Mouse (Mus musculus) lung, postnatal 4 days (tissue): ENCODE results near the gene Tcp10c.
A peak's percentile ranks its signal among the peaks of the same experiment; 100 is the strongest.
"Not testable (repeated sequence)": the region's sequence is repeated elsewhere in the genome, so short reads cannot be mapped to it uniquely, and the experiment has no call there.

Experiments used
- DNase-seq, 2 experiments: peaks; one replicate each; pipeline ENCODE4 v3.0.0; 2021

Gene Tcp10c

DNA sequence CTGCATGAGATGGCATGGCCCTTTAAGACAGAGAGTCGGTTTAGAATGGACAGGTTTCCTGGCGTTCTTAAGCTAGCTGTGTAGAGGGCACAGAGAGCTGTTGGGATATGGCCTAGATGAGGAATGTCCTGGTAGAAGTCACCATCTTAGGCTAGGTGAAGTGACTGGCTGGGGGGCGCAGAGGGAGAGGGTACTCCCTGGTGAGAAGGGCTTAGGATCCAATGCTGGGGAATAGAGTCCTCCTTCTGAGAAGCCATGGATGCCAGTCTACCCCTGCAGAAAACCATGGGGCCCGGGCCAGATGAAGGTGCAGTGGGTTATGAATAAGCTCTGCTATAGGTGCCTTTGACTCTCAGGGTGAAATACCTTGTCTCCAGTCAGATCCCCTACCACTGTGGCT, at the start of gene Tcp10c:
Gene Tcp10c, plus strand, starts transcription at position 52 of the 400 bp plus-strand sequence.
- not testable (repeated sequence) for DNase-seq

DNA sequence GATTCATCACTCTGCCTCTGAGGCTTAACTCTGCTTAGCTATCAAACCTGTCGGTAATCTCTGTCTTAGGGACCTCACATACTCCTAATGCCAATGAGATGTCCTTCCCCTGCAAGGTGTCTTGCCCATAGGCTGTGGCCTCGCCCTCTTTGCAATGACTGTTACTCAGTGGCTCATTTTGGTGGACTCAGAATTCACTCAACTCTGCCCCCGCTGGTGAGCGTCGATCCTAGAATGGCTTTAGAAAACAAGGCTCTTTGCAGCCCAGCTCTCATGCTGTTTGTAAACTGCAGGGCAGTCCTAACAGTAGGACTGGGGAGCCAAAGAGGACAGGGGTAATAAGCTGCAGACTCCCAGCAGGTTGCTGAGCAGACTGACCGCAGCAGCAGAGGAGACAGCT, 46.5 kb upstream of the Tcp10c start:
- DNase-seq, result peak in 1 of 2 experiments; percentile 19

DNA sequence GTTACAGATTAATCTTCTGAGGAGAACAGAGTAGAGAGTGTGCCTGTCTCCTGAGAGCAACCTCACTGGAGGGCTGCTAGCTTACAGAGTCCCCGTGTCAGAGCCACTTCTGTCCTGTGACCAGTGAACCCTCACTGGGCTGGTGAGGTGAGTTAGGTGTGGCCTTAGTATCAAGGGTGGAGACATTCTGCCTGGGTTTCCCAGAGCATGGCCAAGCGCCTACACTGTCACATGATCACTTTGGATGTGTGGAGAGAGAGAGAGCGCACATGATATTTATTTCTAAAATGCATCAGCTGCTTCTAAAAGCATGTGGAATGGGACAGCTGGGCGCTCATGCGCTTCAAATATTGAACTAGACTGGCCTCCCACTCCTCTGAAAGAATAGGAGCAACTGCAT, 46.0 kb upstream of the Tcp10c start:
- not testable (repeated sequence) for DNase-seq

DNA sequence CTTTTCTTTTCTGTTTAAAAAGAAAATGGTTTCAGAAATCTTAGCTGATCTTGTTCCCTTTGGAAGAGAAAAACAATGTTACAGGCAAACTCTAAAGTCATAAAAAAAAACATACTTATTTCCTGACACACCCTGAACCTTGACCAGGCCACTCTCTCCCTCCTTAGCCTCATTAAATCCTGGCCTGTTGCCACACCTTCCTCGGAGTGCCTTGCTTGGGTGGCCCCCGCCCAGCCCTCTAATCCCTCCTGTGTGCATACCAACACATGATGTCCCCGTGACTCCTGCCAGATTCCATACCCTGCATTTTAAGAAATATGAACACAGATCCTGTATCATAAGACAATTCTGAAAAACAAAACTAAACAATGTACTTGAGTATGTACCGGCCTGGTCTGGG, 45.6 kb upstream of the Tcp10c start:
- not testable (repeated sequence) for DNase-seq

DNA sequence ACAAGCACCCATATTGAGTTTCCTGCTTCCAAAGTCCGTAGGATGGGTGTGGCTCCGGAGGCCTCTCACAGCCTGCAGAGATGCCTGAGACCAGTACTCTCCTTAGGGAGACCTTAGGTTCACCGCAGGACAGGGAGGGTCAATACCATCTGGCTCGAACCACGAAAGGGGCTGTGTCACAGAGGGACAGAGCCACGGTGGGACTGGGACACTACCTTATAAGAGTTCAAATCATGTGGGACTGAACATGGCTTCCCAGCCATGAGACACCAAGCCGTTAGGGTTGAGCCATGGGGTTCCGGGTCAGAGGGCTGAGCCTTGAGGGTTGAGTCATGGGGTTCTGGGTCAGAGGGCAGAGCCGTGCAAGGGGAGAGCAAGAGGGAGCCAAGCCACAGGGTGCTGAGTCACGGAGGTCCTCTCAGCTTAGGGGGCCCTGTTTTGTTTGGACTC, 45.2 kb upstream of the Tcp10c start:
- DNase-seq, result peak in 1 of 2 experiments; percentile 42

DNA sequence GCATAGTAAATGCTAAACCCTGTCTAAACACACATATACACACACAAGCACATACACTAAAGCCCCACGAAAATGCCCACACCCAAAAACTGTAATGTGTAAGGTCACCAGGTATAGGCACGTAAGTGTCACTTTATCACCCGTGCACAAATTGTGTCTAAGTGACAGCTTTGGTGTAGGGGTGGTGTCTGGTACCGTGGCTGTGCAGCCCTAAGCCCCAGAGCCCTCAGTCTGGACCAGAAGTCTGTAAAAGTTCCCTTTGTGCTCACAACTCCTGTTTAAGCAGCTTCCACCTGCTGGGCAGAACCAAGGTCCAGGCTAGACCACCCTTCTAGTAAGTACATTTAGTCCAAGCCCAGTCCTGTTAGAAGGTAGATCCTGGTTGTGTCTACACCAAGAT, 24.4 kb upstream of the Tcp10c start:
- DNase-seq, result not testable (repeated sequence)

DNA sequence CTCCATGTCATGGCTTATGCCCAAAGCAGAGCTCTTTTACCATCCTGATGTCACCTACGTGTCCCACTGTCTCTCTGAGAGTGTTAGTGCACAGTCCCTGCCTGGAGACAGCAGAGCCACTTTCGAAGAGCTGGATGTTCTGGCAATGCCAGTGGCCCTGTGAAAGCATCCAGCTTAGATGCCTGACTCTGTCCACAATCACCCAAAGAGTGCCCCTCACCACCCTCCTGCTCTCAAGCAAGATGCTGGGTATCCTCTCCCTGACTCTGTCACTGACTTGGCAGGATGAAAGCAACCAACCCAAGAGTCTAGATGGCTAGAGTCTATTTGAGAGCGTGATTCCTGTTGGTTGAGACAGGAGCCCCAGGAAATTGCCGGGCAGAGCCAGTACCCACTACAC, 23.2 kb upstream of the Tcp10c start:
- not testable (repeated sequence) for DNase-seq

DNA sequence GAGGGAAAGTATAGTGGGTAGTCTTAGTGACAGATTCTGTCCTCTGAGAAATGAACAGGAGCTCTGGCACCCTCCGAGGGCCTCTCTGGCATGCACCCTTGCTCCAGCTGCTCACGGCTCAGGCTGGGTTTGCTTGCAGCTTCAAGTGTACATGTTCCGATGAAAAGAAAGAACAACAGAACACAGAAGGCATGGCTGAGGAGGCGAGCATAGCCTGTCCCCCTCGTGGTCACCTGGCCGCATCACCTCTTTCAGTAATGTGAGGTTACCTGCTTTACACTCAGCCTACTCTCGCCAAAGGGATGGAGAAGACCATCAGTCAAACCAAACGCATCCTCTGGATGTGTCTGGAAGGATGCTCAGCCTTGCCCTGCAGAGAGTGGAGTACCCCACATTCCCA, 21.9 kb upstream of the Tcp10c start:
- DNase-seq, result not testable (repeated sequence)

DNA sequence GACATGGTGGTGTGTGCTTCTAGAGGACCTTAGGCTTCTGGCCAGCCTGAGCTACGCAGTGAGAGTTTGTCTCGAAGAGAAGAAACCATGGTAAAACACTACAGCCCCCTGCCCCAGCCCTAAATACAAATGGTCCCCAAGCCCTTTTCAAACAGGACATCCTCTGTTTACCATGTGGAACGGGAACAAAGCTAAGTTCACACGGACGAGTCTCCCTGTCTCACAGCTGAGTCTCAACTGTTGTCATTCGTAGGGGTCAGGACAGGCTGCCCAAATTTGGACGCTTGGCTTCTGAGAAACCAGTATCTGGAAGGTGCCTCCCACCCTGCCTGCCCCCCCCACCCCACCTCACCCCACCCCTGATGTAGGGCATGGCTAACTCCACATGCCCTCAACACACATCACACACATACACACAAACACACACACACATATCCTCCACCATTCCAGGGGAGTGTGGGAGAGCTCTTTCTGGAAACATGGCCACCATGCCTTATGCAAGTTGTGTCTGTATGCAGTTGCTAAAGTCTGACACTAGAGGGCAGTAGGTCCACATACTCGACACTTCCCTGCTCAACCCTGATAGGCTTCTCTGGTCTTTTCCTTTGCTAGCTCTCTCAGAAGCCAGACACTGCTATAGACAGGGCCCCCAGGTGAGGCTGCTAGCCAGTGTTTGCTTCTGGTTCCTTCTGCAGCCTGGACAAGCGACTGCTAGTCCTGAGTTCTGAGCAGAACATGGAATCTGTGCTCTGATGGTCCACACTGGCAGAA, 17.2 kb upstream of the Tcp10c start:
- DNase-seq, result peak in 1 of 2 experiments; percentile 43

DNA sequence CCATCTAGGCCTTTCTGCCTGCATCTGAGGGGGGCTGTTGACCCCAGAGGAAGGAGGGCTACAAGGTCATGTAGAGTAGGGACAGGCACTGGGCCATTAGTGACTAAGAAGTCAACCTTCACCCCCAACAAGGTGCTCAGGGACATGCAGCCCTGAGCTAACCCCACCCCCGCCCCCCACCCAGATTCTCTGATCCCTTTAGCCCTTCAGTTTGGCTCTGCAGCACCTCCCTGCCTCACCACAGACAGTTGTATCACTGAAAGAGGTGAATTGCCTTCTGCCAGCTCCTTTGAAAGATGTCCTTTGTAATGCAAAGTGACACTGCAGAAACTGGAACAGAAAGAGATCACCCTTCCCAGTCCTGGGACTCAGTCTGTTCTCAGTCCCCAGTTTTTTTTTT, 16.4 kb upstream of the Tcp10c start:
- not testable (repeated sequence) for DNase-seq

DNA sequence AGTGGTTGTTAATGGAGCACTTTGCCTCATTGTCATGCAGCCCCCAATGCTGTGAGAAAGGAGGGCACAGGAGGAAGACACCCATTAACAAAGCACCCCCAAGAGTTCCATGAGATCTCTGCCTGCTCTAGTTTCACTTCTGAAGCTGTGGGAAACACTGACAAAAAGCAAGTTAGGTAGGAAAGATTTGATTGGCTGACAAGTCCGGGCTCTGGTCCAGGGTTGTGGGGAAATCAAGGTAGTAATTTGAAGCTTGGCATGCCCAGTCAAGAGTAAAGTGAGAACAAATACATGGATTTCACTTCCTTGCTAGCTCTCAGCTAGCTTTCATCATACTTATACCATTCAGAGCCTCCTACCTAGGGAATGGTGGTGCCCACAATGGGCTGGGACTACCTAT, 14.3 kb upstream of the Tcp10c start:
- DNase-seq, result not testable (repeated sequence)

DNA sequence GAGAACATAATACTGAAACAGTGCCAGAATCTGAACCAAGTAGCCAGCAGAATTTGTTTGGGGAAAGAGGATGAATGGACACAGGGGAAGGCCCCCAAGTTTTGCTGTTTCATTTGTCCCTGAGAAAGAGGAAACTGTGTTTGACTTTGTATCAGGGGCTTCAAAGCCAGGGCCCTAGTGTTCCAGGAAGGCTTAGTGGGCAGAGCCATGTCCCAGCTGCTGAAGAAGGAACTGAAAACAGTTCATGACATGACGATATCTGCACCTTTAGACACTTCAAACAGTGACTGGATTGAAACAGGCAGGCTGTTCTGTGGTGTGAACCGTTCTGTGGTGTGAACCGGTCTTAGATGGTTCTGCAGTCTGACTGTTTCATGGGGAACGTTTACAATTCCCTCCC, 8.4 kb upstream of the Tcp10c start:
- DNase-seq, result not testable (repeated sequence)

DNA sequence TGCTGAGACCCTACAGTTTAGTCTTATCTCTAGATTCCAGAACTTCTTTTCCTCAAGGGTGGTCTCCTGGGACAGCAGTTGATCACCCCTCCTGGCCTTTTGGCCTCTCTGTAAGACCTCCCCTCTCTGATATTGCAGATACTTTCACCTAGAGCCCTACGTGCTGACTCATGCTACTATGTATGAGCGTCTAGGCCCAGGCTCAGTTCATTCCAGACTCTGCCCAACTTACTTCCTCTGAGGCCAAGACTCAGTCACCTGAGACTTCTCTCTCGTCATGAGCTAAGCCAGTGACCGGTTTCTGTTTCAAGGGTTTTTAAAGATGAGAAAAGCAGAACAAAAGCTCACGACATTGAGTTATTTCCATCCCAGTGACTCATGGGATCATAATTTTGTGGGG, 4.8 kb upstream of the Tcp10c start:
- DNase-seq, result not testable (repeated sequence)

DNA sequence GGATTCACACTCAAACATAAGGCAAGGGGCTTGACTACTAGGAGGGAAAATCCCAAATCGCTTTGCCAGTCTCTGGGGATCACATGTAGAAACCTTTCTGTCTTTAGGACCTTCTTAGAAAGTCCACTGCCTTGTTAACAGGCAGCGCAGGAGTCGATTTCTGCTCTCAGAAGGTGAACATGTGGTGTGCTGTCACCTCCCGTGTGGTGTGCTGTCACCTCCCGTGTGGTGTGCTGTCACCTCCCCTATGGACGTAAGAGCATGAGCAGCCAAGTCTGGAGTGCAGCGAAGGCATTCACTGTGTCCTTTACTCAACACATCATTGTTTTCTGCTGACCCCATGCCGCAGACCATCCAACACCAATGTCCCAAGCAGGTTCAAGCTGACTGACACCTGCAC, 1.1 kb upstream of the Tcp10c start:
- not testable (repeated sequence) for DNase-seq

DNA sequence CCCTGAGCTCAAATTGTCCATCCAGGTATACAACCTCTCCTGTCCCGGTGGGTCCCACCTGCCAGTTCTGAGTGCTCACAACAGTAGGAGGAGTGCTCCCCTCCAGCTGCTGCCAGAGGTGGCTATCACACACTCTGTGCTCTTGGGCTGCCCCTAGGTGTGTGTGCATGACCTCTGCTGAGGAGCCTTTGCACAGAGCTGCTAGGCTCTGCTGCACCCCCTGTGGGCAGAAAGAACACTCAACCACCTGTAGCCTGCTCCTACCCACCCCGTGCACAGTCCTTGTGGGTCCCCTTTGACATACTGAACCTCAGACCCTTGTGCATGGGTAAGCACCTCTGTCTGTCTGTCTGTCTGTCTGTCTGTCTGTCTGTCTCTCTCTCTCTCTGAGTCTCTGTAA, 8.1 kb downstream of the Tcp10c start:
- DNase-seq, result not testable (repeated sequence)

DNA sequence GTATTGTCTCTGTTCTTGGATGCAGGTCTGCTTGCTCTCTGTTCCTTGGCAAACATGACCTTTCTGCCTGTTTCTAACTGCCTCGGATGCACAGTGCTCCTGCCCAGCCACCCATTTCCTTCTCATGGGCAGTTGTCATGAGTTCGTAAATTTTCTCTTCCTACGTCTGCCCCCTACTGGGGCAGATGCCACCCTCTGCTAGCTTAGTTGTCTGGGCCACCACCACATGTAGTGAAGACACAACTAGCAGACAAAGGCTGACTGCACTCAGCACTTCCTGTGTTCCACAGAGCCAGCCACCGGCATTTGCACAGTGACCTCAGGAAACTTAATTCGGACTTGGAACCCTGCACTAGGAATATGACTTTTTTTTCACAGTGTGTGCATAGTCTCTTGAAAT, 9.4 kb downstream of the Tcp10c start:
- DNase-seq, result not testable (repeated sequence)

DNA sequence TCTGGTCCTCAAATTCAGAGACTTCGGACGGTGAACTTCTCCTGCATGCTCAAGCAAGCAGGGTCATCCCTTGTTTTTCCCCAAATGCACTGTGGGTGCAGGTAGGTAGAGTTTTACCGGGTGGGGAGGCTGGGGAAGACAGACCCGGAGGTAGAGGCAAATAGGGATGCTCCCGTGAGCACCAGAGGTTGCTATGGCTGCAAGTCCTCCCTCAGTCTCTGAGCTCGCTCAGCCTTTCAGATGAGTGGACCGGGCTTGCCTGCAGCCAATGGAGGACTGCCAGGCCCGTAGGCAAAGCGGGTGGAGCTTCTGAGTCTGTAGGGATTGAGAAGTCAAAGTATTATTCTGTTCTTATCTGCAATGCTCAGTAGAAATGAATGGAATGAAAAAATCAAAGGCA, 9.8 kb downstream of the Tcp10c start:
- DNase-seq, result not testable (repeated sequence)

DNA sequence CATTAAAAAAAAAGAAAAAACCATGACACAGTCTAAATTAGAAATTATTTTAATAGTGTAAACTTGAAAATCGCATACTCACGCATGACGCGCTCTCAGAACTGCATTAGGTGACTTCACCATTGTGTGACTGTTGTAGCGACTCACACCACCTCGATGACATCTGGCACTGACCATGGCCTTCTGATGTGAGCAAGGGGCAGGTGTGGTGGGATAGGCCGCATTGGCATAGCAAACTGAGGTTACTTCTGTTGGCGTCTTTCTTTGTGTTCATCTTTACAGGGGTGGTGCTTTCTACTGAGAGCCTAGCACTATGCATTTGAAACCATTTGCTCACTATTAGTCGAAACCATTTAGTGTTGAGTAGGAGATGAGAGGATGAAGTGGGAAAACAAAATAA, 12.8 kb downstream of the Tcp10c start:
- not testable (repeated sequence) for DNase-seq

DNA sequence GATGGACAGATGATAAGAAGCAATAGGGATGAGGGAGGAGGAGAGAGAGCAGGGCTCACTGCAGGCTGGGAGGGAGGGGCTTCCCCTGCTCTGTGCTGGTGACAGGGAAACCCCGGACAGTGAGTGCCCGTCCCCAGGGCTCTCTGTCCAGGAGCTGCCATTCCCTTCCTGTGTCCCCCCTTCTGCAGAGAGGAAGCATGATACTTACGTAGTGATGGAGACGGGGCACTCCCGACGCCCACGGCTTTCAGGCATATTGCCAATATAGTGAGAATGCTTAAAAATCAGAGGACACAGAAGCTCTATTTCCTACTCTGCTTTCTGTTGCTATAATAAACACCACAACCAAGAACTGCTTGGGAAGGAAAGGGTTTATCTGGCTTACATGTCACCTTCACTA, 14.3 kb downstream of the Tcp10c start:
- not testable (repeated sequence) for DNase-seq

DNA sequence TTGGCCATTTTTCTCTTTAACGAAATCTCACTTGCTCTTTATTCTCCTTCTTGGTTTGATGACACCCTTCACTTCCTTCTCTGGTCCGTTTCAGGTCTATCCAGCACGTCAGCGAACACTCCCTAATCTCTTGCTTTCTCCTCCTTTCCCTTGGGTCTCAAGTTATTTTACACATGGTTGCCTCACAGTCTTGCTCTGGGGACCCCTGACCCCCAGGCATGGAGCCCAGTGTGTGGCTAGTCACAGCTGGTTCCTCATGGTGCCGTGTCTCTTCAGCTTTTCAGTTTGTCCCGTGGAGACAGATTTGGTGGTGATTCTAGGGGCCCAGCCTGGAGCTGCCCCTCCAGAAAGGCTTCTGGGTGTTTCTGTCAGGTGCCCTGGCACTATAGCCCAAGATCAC, 16.4 kb downstream of the Tcp10c start:
- DNase-seq, result peak; percentile 16 to 62

DNA sequence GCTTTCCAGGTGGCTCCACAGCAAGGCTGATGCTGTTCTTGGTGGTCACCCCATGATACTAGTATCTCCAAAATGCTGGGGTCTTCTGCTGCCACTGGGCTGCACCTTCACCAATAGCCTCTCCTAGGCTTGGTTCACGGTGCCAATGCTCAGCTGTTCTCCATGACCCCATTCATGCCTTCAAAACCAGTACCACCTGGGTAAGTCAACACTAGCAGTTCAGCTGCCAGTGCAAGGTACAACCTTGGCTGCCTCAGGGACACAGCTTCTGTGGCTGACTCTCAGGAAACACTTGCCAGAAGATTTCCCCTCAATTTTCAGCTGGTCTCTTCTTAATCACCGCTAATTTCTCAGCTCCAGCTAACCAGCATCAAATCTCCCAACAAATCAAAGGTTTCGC, 24.0 kb downstream of the Tcp10c start:
- DNase-seq, result not testable (repeated sequence)

DNA sequence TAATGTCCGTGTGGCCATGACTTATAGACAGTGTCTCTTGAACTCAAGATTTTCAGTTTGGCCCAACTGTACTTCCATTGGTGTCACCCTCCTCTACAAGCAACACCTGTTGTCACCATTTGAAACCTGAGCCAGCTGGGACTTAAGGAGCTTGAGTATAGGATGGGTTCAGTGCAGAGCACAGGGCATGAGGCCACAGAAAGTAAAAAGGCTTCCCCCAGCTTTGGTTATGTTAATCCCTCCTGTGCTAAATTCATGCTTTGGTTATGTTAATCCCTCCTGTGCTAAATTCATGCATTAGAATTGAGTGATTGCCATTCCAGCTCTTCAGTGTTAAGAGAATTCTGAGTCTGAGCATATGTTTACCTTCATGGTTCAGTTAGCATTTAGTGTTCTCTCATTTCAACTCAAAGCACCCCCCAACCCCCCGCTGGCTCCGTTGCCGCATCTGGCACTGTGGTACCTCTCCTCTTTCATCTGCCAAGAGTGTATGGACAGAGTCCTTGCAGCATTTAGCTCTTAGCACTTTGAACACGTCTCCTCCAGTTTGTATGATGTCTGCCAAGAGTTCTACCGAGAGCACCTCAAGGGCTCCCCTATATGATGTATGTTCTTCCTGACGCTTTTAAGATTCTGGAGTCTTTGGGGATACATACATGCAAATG, 25.7 kb downstream of the Tcp10c start:
- not testable (repeated sequence) for DNase-seq

DNA sequence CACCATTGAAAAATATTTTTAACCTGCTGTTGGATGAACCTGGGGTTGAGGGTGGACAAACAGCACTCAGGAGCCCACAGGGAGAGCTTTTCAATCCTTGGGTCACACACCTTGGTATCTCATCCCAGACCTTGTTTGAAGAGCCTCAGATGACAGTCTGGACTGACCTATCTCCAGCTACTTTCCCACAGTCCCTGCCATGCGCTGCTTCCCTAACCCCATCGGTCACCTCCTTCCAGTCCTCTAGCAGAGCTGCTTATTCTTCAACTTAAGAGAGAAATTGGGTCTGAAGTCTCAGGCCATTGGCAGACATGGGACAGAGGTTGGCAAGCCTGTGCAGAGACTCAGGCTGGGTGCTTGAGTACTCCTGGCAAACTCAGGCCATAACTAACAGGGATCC, 26.9 kb downstream of the Tcp10c start:
- DNase-seq, result not testable (repeated sequence)

DNA sequence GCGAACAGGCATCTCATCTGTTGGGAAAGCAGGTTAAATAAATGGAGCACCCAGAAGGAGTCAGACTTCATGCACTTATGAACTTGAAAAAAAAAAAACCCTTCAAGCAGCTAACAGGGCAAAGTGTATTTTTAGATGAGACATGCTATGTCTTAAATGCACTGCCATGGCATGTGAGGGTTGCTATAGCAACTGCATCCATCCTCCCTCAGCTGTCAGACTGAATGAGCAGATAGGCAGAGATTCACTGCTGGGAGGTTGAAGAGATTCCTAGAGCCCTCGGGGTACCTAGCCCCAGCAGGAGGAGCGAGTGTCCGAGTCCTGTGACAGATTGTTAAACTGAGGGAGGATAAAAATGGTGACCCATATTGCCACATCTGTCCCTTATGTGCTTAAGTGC, 36.6 kb downstream of the Tcp10c start:
- DNase-seq, result not testable (repeated sequence)
